Mouse (Mus musculus): ENCODE measurements around the gene Tgfbr1.
A peak's percentile ranks its signal among the peaks of the same experiment; 100 is the strongest.

Tgfbr1 gene

GRCm38 (mm10) chr4:47352803-47353388 lies at the start of gene Tgfbr1:
TSS of gene Tgfbr1 (plus strand) at chr4:47353222.
- DNase-seq = peak; percentile 94 to 98

DNA sequence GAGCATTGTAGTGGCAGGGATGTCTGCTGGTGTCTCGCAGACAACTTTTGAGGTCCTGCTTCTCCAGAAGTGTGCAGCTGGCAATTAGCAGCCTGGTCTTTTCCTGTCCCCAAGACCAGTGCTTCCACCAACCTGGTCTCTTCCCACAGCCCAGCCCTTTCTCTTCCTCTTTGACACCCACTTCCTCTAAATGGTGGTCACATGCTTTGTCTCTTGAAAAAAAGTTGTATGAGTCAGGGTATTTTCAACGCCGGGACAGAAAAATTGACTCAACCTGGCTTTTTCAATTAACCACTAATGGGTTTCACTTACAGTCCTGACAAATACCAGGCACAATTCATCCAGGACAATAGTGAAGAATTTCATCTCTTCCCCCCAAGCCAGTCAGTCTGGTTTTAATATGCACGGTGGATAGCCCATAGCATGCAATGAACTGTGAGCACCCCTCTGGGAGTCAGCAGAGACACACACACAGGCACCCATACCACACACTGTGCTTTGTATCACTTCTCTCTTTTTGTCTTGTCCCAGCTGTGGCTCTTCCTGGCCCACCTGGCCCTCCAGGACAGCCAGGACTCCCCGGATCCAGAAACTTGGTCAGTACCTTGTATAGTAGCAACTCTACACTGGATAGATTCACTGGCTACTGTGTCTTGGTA lies 49.6 kb upstream of the Tgfbr1 start:
- no peak for DNase-seq

GRCm38 (mm10) chr4:47309886-47310625 lies 43.0 kb upstream of the Tgfbr1 start:
- no peak for DNase-seq

GRCm38 (mm10) chr4:47310812-47311211 lies 42.2 kb upstream of the Tgfbr1 start:
- DNase-seq = no peak

- no peak for DNase-seq
Measured at GRCm38 (mm10) chr4:47311467-47311866, 41.6 kb upstream of the Tgfbr1 start.

GRCm38 (mm10) chr4:47311929-47312328 lies 41.1 kb upstream of the Tgfbr1 start:
- peak; percentile 57 to 68 for DNase-seq

- no peak for DNase-seq
Measured at GRCm38 (mm10) chr4:47312676-47313075, 40.3 kb upstream of the Tgfbr1 start.

DNA sequence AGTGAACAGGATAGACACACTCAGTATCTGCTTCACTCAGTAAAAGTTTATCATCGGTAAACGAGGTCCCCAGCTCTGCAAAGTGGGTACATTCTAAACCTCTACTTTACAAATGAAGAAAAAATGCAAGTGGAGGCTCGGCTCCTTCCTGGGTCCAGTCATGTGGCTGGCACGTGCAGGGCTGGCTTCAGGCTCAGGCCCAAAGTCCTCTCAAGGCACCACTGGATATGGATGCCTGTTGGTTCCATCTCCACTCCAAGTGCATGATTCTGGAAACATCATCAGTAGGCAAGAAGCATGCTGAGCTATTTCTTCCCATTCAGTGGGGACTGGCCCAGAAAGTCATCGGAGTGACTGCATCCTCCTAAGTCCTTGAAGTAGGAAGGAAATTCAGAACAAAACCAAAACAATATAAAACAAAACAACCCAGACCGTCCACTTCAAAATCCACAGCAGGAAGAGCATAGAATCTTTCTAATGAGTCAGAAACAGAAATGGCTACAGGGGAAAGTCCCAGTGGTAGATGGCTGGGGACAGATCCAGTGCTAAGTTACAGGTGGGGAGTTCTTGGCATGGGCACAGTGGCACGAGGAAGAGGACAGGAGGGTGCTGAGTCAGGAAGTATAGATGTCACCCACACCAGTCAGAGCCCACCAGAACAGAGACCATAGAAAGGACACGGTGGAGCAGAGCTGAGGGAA lies 39.2 kb upstream of the Tgfbr1 start:
- DNase-seq = no peak

DNA sequence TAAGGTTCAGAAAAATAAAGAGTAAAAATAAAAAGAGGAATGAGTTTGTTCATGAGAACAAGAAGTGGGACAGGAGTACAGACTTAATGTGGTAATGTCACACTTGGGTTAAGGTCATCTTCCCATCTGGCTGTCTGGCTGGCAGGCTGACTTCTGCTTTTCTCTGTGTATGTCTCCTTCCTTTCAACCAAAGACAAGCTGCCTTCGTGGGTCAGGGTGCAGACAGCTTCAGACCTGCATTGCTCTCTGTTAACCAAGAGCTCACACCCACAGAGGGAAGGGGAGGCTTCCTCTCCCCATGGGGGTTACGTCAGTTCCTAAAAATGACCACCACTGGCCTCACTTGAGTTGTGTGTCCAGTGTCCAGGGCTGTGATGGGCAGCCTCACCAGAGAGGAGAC lies 37.6 kb upstream of the Tgfbr1 start:
- no peak for DNase-seq

DNA sequence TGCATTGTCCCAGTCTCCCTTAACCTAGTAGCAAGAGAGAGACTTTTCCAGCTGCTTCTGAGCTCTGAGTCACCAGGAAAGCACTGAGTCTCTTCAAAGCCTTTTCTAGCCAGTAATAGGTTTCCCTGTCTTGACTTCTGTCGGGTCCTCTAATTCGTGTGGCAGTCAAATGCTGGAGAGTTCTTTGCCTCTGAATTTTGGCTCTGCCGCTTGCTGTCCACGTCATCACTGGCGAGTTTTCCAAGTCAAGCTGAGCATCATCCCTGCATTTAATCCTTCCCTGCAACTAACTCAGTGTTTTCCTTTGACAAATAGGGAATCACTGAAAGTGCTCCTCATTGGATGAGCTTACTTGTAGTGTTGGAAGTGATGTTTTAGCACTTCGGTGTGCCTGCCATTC lies 36.6 kb upstream of the Tgfbr1 start:
- peak; percentile 71 to 78 for DNase-seq

GRCm38 (mm10) chr4:47319561-47320321 lies 33.3 kb upstream of the Tgfbr1 start:
- DNase-seq = no peak

- DNase-seq = no peak
Measured at GRCm38 (mm10) chr4:47322315-47322714, 30.7 kb upstream of the Tgfbr1 start.

- DNase-seq = no peak
Measured at GRCm38 (mm10) chr4:47324206-47324605, 28.8 kb upstream of the Tgfbr1 start.

DNA sequence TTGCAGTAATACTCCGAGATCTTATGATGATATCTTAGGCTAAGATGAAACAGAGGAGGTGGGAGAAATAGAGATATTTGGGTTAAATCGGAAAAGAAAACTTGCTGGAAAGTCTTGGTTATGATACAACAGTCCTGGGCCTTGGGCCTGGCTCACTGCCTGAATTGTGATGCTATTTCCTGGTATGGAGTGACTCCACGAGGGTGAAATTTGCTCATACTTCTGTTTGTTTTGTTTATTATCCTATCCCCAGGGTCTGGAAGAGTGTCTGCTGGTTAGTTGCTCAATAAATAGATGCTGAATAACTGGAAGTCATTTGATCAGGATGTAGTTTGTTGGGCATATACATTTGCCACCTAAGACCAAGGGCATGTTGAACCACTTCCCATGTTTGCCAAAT lies 25.2 kb upstream of the Tgfbr1 start:
- DNase-seq = no peak

DNA sequence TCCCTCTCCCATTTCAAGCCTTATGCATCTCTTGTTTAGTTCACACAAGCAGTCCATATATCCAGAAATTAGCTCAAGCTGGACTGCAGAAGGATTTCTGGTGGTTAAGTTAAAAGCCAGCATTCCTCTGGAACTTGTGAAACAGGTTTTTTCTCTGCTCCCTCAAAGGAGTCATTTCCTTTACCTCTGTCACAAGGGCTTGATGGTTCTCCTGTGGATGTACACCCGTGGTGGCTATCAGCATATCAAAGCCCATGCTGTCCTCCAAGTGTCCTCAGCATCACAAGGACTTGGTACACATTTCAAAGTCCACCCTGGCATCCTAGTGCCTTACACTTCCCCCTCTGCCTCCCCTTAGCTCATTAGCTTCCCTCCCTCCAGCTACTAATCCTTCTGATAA lies 23.7 kb upstream of the Tgfbr1 start:
- DNase-seq = no peak

- DNase-seq = no peak
Measured at GRCm38 (mm10) chr4:47330378-47331052, 22.5 kb upstream of the Tgfbr1 start.

GRCm38 (mm10) chr4:47332812-47333343 lies 20.1 kb upstream of the Tgfbr1 start:
- DNase-seq = no peak

DNA sequence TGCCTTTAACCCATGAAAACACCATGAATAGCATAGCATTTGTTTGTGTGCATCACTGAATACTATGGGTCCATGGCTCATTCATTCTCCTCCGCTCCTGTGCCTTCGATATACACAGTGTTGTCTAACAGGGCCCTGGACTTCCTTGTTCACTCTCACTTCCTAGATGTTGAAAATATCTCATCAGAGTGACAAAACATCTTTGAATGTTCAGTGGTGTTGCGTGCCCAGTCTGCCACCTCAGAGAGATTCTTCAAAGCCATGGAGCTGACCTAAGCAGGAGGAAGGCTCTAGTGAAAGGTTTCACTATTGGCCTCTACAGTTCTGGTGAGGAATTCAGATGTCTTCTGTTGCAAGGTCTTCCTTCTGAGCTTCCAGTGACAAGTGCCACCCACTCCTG lies 19.5 kb upstream of the Tgfbr1 start:
- DNase-seq = no peak

GRCm38 (mm10) chr4:47336941-47337600 lies 16.0 kb upstream of the Tgfbr1 start:
- no peak for DNase-seq

DNA sequence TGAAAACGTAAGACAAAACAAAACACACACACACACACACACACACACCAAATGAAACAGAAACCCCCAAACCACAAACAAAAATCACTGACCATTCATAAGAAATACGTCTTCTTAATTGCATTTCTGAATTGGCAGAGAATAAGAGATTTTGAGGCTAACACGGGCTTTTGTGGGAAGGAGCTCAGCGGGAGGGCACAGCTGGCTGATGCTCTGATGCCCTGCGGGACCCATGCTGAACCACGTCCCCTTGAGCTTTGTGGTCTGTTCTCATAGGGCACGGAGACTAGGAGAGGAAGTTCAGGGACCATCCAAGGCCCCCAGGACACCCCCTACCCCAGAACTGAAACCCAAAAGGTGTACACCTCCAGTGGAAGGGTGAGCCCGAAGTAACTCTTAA lies 10.4 kb upstream of the Tgfbr1 start:
- DNase-seq = peak in 1 of 2 experiments; percentile 14

DNA sequence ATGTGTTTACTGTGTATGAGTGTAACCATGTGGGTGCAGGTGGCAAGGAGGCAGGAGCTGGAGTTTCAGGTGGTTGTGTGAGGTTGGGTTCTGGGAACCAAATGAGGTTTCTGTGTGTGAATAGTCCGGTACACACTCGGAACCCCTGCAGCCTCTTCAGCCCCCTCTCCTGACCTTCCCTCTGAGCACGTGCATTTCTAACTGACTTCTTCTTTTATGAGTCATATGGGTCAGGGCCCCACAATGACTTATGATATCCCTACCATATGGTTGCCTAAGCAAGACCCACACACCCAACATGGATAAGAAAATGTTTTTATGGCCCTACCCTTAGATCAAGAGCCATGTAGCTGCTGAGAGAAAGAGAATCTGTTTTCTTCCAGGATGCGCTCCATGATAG lies 6.0 kb upstream of the Tgfbr1 start:
- no peak for DNase-seq
